Mouse (Mus musculus) activated CD4-positive, CD25-positive, alpha-beta regulatory T cell (primary cell): ENCODE measurements around the gene Slc30a4. TPM values are rescaled to one million over a fixed set of nuclear protein-coding genes. Genes with fewer than 3 reads are reported as not detected.

Experiments used
- polyA plus RNA-seq, 2 experiments: library from polyadenylated mRNA; unstranded; fragments of 100-300 nt; shearing (Covaris generic); gene quantifications; one replicate each; pipeline ENCODE4 v1.2.1; 2017

Gene Slc30a4
- polyA plus RNA-seq = 1 to 10 TPM in 1 of 2 experiments, under 1 TPM in 1; 0.62 to 4.3 TPM

GRCm38 (mm10) chr2:122702181-122703036 is at the start of gene Slc30a4:
Gene Slc30a4, minus strand, starts transcription at chr2:122702663.

DNA sequence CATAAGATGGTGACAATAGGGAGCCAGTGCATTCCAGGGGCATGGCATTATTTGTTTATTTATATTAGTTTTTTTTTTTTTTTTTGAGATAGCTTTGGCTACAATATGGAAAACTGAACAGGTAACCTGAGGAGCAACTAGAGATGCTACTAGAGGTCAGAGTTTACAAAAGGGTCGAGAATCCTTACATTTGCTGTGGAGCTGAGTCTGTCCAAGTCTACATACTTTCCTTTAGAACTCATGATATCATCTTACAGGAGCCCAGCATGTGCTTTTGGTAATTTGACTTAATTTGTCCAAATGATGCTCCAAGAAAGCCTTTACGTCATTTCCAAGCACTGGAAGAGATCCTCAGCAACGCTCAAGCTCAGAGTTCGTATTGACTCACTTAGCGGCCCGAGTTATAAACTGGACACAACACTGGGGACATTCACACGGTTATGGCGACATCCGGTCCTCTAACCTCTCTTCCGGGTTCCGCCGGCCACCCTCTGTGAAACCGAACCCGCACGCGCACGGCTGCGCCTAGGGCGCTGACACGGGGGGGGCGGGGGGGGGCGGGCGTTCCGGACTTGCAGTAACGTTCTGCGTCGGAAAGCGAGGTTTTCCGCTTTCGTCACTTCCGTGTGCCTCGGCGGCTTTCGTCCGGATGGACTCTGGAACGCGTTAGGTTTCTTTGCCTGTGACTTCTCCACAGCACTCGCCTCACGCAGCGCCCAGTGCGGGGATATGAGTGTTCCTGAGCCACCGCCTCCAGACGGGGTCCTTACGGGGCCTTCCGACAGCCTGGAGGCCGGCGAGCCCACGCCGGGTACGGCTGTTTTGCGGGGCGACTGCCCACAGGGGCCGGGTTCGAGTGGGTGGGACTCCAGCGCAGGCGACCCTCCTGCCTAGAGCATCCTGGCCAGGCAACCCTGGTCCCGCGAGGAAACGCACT is 35.7 kb upstream of the Slc30a4 start, which contains the start of gene Bloc1s6:
Gene Bloc1s6, plus strand, starts transcription at position 610 of the 937 bp plus-strand sequence.

DNA sequence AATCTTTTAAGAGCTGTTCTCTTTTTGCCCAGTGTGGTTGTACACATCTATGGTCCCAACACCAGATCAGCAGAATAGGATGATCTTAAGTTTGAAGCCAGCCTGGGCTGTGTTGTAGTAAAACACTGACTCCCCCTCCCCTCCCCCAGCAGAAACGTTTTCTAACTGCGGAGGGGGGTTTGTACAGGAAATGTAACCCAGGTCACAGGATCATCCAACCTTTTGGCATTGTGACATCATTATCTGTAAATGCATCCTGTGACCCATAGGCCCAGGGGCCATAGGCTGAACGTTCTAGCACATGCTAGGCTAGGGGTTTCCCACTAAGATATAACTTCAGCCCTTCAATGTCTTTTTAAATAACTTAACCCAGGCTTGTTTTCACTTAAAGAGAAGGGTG is 65.8 kb downstream of the Slc30a4 start, which contains the start of gene AA467197:
Gene AA467197, plus strand, starts transcription at position 301 of the 400 bp plus-strand sequence.

Other genes with a start within 250 kb of the Slc30a4 start
- 10 to 100 TPM in 1 of 2 experiments, 1 to 10 TPM in 1; 1.8 to 18.0 TPM for gene Gm14085, start 217.7 kb downstream of the Slc30a4 start, polyA plus RNA-seq
- 1 to 10 TPM in 1 of 2 experiments, under 1 TPM in 1; 0.63 to 1.7 TPM for gene Gatm, start 91.4 kb downstream of the Slc30a4 start, polyA plus RNA-seq
- 1 to 10 TPM in 1 of 2 experiments, under 1 TPM in 1; 0.75 to 5.3 TPM for gene AA467197, start 65.7 kb downstream of the Slc30a4 start, polyA plus RNA-seq
- 10 to 100 TPM; 43.4 to 47.9 TPM for gene Bloc1s6, start 35.8 kb upstream of the Slc30a4 start, polyA plus RNA-seq
- gene Sqor, start 62.6 kb upstream of the Slc30a4 start, polyA plus RNA-seq = 1 to 10 TPM; 6.9 to 9.1 TPM